Mouse (Mus musculus) adrenal gland, postnatal 14 days (tissue): ENCODE data around the gene Unc45b. TPM values are rescaled to one million over a fixed set of nuclear protein-coding genes. Genes with fewer than 3 reads are reported as not detected.
"Not testable (repeated sequence)": the region's sequence is repeated elsewhere in the genome, so short reads cannot be mapped to it uniquely, and the experiment has no call there.

Experiments
- DNase-seq: peaks from one replicate; pipeline ENCODE4 v3.0.0; 2021; ENCODE audit warnings: mixed read lengths
- total RNA-seq: library from RNA; stranded (reverse); gene quantifications from 2 replicates; pipeline ENCODE4 v1.2.3, GENCODE M21; 2021

Gene Unc45b
- total RNA-seq, 1 experiment from 2014 or later: 18.7 TPM

GRCm38 (mm10) chr11:82949036-82949435 lies 38.7 kb downstream of the Unc45b start:
- no peak for DNase-seq

- DNase-seq: peak; percentile 49
Measured at GRCm38 (mm10) chr11:82950736-82951481, 40.6 kb downstream of the Unc45b start, which contains the start of gene Slfn5. Gene Slfn5 (plus strand): TSS chr11:82951349.

- DNase-seq: peak; percentile 77
Measured at GRCm38 (mm10) chr11:82951865-82952611, 41.7 kb downstream of the Unc45b start.

- peak; percentile 19 for DNase-seq
Measured at GRCm38 (mm10) chr11:82952612-82953542, 42.5 kb downstream of the Unc45b start.

GRCm38 (mm10) chr11:82954631-82955030 lies 44.3 kb downstream of the Unc45b start:
- no peak for DNase-seq

- no peak for DNase-seq
Measured at GRCm38 (mm10) chr11:82956925-82957324, 46.6 kb downstream of the Unc45b start.

GRCm38 (mm10) chr11:82959613-82960012 lies 49.3 kb downstream of the Unc45b start:
- DNase-seq: peak; percentile 60

GRCm38 (mm10) chr11:82961743-82962142 lies 51.4 kb downstream of the Unc45b start:
- DNase-seq: no peak

- no peak for DNase-seq
Measured at GRCm38 (mm10) chr11:82962215-82962614, 51.9 kb downstream of the Unc45b start.

GRCm38 (mm10) chr11:82970712-82971589 lies 60.6 kb downstream of the Unc45b start:
- DNase-seq: peak; percentile 70

- DNase-seq: no peak
Measured at GRCm38 (mm10) chr11:82971590-82971974, 61.2 kb downstream of the Unc45b start.

GRCm38 (mm10) chr11:82973916-82974315 lies 63.6 kb downstream of the Unc45b start:
- peak; percentile 64 for DNase-seq

GRCm38 (mm10) chr11:82982409-82982808 lies 72.1 kb downstream of the Unc45b start:
- DNase-seq: not testable (repeated sequence)

GRCm38 (mm10) chr11:82983193-82983592 lies 72.8 kb downstream of the Unc45b start:
- DNase-seq: peak; percentile 37

GRCm38 (mm10) chr11:82987621-82988020 lies 77.3 kb downstream of the Unc45b start:
- DNase-seq: no peak

GRCm38 (mm10) chr11:82989357-82989756 lies 79.0 kb downstream of the Unc45b start:
- peak; percentile 12 for DNase-seq

- peak; percentile 75 for DNase-seq
Measured at GRCm38 (mm10) chr11:82990612-82991385, 80.4 kb downstream of the Unc45b start.

GRCm38 (mm10) chr11:82991469-82992166 lies 81.3 kb downstream of the Unc45b start, which contains the start of gene Slfn9:
Gene Slfn9 (minus strand): TSS chr11:82991830.
- peak; percentile 90 for DNase-seq
